Mouse (Mus musculus): Measurements from ENCODE around the gene Cadm1.

DNA sequence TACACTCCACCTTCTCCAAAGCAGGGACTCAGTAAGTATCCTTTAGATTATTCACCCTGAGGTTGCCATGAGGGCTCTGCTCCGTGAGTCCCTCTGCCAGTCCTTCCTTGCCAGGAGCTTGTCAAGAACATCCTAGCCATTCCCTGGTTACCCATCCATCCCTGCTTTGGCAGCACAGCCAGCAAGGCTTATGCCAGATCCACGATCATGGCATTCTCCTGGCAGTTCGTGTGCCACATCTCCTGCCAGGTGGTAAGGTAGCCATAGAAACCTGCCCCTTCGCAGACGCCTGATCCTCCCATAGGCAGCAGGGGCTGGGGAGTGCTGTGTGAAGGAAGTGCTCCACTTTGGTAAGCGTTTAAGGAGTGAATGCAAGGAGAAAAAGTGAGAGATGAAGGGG is 313.4 kb downstream of the Cadm1 start:
- TF ChIP-seq CTCF (IDR thresholded peaks at IDR 0.05) (no peak), EP300 (IDR thresholded peaks at IDR 0.05) (no peak)
